Mouse (Mus musculus) limb, embryonic 14.5 days (tissue): ENCODE data around the gene Fbxw2. TPM values are rescaled to one million over a fixed set of nuclear protein-coding genes. Genes with fewer than 3 reads are reported as not detected.

Experiments
- ATAC-seq: fragments of 200-750 bp; cut with Nextera tagmentation; 2 replicates; pipeline ENCODE4 v1.8.0; 2017; ENCODE audit warnings: low read depth, moderate number of reproducible peaks, moderate TSS enrichment; ENCODE audit not compliant: low FRiP score
- DNase-seq: peaks from one replicate; pipeline ENCODE4 v3.0.0-alpha.2; 2015; ENCODE audit warnings: low spot score
- H3K27ac ChIP-seq: fragments of 300-500 bp; sonication (generic); replicated peaks from 2 replicates; pipeline ENCODE4 v1.5.1; 2014; ENCODE audit warnings: low read depth, mild to moderate bottlenecking, low read length, moderate library complexity, mixed read lengths
- H3K27me3 ChIP-seq: fragments of 300-500 bp; sonication (generic); 2 replicates; pipeline ENCODE4 v1.6.1; 2014; ENCODE audit warnings: low read length, mixed read lengths; ENCODE audit not compliant: control insufficient read depth, insufficient read depth
- H3K36me3 ChIP-seq: fragments of 300-500 bp; sonication (generic); 2 replicates; pipeline ENCODE4 v1.6.1; 2014; ENCODE audit warnings: mild to moderate bottlenecking, low read length, moderate library complexity, mixed read lengths; ENCODE audit not compliant: control insufficient read depth, insufficient read depth
- H3K4me1 ChIP-seq: fragments of 300-500 bp; sonication (generic); 2 replicates; pipeline ENCODE4 v1.6.1; 2014; ENCODE audit warnings: antibody characterized with exemption, low read length, mixed read lengths; ENCODE audit not compliant: control insufficient read depth, insufficient read depth
- H3K4me2 ChIP-seq: fragments of 300-500 bp; sonication (generic); replicated peaks from 2 replicates; pipeline ENCODE4 v1.6.1; 2014; ENCODE audit warnings: low read depth, mild to moderate bottlenecking, low read length, moderate library complexity; ENCODE audit not compliant: severe bottlenecking
- H3K4me3 ChIP-seq: fragments of 300-500 bp; sonication (generic); replicated peaks from 2 replicates; pipeline ENCODE4 v1.5.1; 2014; ENCODE audit warnings: low read length
- H3K9ac ChIP-seq: fragments of 300-500 bp; sonication (generic); 2 replicates; pipeline ENCODE4 v1.6.1; 2014; ENCODE audit warnings: mild to moderate bottlenecking, low read depth, low read length, moderate library complexity; ENCODE audit not compliant: severe bottlenecking
- H3K9me3 ChIP-seq: fragments of 300-500 bp; sonication (generic); 2 replicates; pipeline ENCODE4 v1.6.1; 2016; ENCODE audit warnings: low read length; ENCODE audit not compliant: control insufficient read depth
- POLR2A ChIP-seq: fragments of 200-500 bp; IDR thresholded peaks from 2 replicates; pipeline ENCODE4 v1.8.0; 2012; ENCODE audit warnings: inconsistent platforms, mild to moderate bottlenecking, moderate library complexity, borderline replicate concordance; ENCODE audit not compliant: insufficient read depth, insufficient read length; ENCODE audit errors: extremely low read depth
- WGBS: fragments of 180-500 bp; shearing (Covaris S2); extraction: QIAGEN DNeasy Blood & Tissue Kit; methylation state at CpG from one replicate; pipeline ENCODE4 v1.1.7; 2014; 5-methylcytosine and 5-hydroxymethylcytosine counted together
- polyA plus RNA-seq, 2 experiments: library from polyadenylated mRNA; depleted of rRNA in 1 of 2; stranded (reverse) in 1 of 2; unstranded in 1 of 2; fragments of >200 nt; fragmentation: Nextera tagmentation in 1 of 2; extraction: Ambion mirVana in 1 of 2; gene quantifications; 2 replicates each; pipeline versions ENCODE4 v1.2.1 to v1.2.3; 2012 to 2014

The Fbxw2 gene
- polyA plus RNA-seq, 2 experiments: 55.1 to 68.3 TPM

- Histone ChIP-seq H3K4me2 (peak overlapping the region; percentile 70), H3K36me3 (peaks cover 17% of the 10 kb centered on the region), H3K4me3 (peak overlapping the region; percentile 87), H3K9ac (peak overlapping the region; percentile 90), H3K27me3 (peaks cover 18% of the 10 kb centered on the region), H3K27ac (no peak overlapping the region), H3K9me3 (no peaks in the 10 kb centered on the region), H3K4me1 (peaks cover 12% of the 10 kb centered on the region)
- no peak for TF ChIP-seq POLR2A
- WGBS: 45% methylated on average over 5 of the region's 5 CpGs
- ATAC-seq: no peak
- no peak for DNase-seq
Measured at GRCm38 (mm10) chr2:34869680-34870079, 43.6 kb upstream of the Fbxw2 start.

GRCm38 (mm10) chr2:34857728-34858127 lies 31.6 kb upstream of the Fbxw2 start:
- H3K4me1 ChIP-seq: no peaks in the 10 kb centered on the region
- no peak overlapping the region for H3K4me3 ChIP-seq
- H3K27me3 ChIP-seq: no peaks in the 10 kb centered on the region
- WGBS: 92% methylated on average over 8 of the region's 8 CpGs
- H3K36me3 ChIP-seq: peaks cover 91% of the 10 kb centered on the region
- no peak for ATAC-seq
- no peak overlapping the region for H3K9ac ChIP-seq
- TF ChIP-seq POLR2A: no peak
- no peaks in the 10 kb centered on the region for H3K9me3 ChIP-seq
- no peak overlapping the region for H3K4me2 ChIP-seq
- H3K27ac ChIP-seq: no peak overlapping the region
- DNase-seq: no peak

GRCm38 (mm10) chr2:34855265-34855664 lies 29.2 kb upstream of the Fbxw2 start:
- no peak for ATAC-seq
- Histone ChIP-seq H3K4me1 (no peaks in the 10 kb centered on the region), H3K27me3 (no peaks in the 10 kb centered on the region), H3K36me3 (peaks cover 97% of the 10 kb centered on the region), H3K9ac (no peak overlapping the region), H3K27ac (no peak overlapping the region), H3K4me2 (no peak overlapping the region), H3K9me3 (no peaks in the 10 kb centered on the region), H3K4me3 (no peak overlapping the region)
- 91% methylated on average over 4 of the region's 4 CpGs for WGBS
- no peak for TF ChIP-seq POLR2A
- no peak for DNase-seq

- no peak for DNase-seq
- Histone ChIP-seq H3K9me3 (no peaks in the 10 kb centered on the region), H3K27ac (no peak overlapping the region), H3K36me3 (peaks cover 34% of the 10 kb centered on the region), H3K9ac (no peak overlapping the region), H3K4me3 (no peak overlapping the region), H3K27me3 (no peaks in the 10 kb centered on the region), H3K4me1 (no peaks in the 10 kb centered on the region), H3K4me2 (no peak overlapping the region)
- ATAC-seq: no peak
- 87% methylated on average over 1 of the region's 1 CpGs for WGBS
- TF ChIP-seq POLR2A: no peak
Measured at GRCm38 (mm10) chr2:34847702-34848101, 21.6 kb upstream of the Fbxw2 start.

GRCm38 (mm10) chr2:34843211-34843939 lies 17.3 kb upstream of the Fbxw2 start:
- no peak overlapping the region for H3K4me3 ChIP-seq
- H3K27ac ChIP-seq: no peak overlapping the region
- no peaks in the 10 kb centered on the region for H3K4me1 ChIP-seq
- H3K27me3 ChIP-seq: no peaks in the 10 kb centered on the region
- ATAC-seq: no peak
- no peak for TF ChIP-seq POLR2A
- H3K36me3 ChIP-seq: no peaks in the 10 kb centered on the region
- WGBS: 85% methylated on average over 11 of the region's 11 CpGs
- no peaks in the 10 kb centered on the region for H3K9me3 ChIP-seq
- no peak overlapping the region for H3K9ac ChIP-seq
- H3K4me2 ChIP-seq: no peak overlapping the region
- DNase-seq: no peak
